Mouse (Mus musculus) embryo, embryonic 10 days (tissue): ENCODE data around the gene Klhl26.
A peak's percentile ranks its signal among the peaks of the same experiment; 100 is the strongest.

Source experiments
- DNase-seq: peaks from one replicate; pipeline ENCODE4 v3.0.0-alpha.2; 2015; ENCODE audit warnings: low spot score

The Klhl26 gene

DNA sequence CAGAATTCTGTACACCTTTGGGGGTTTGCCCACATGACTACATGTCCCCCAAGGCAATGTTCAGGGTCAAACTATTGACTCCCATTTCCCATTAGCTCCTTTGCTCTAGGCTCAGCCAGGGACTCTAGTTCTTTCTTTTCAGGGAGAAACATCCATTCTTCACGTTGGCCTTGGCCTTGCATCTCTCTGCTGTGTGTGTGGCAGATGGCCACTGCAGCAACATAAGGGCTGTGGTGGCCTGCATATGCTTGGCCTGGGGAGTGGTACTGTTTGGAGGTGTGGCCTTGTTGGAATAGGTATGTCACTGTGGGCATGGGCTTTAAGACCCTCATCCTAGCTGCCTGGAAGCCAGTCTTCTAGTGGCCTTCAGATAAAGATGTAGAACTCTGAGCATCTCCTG is 30.8 kb downstream of the Klhl26 start:
- no peak for DNase-seq

DNA sequence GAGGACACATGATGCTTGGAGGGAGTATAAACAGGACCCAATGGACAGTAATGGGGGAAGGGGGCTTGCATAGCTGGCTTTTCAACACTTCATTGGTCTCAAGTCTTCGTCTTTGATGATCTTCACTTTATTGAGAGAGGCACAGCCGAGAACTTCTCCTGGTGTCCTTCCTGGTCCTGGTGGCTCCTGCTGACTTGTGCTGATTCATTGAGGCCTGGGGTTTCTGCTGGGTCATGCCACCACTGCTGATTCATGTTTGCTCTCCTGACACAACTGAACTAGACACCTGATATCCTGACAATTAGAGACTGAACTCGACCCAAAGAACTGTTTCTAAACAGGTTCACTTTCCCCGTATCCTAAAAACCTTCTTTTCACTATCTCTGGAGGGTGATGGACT is 33.4 kb downstream of the Klhl26 start:
- no peak for DNase-seq

DNA sequence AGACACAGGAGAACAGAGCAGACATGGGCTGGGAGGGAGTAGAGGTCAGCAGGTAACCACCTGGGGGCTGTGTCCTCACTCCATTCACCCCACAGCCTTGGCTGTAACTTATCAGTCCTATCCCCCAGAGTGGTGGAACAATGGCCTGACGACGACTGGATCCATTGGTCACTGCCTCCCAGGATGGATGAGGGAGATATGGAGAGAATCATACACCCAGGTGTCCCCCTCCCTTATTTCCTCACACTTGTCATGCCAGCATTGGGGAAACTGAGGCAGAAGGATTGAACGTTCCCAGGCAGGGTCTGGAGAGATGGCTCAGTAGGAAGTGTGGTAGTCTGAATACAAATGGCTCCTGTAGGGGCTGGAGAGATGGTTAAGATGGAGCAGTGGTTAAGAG is 35.2 kb downstream of the Klhl26 start:
- no peak for DNase-seq

DNA sequence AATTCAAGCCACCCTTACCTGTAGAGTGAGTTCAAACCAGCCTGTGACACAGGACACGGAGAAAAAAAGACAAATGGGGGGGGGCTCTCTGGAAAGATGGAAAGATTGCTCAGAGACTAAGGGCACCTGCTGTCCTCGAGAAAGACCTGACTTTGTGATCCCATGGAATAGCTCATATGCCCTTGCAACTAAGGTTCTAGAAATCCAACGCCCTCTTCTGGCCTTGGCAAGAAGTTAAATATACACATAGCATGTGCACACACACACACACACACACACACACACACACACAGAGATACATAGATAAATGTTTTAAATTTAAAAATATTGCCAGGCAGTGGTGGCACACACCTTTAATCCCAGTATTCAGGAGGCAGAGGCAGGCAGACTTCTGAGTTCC is 36.5 kb downstream of the Klhl26 start:
- DNase-seq: no peak

DNA sequence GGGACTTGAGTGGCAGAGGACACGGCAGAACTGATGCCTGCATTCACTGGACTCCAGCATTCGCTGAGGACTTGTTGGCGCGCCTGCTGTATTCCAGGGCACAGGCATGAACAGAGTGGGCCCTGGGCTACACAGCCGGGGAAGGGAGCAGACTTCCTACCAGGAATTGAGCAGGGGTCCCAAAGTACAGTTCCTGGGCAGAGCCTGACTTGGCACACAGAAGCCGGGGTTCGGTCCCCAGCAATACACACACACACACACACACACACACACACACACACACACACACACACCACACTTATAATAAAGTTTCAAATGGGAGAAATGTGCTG is 37.0 kb downstream of the Klhl26 start:
- no peak for DNase-seq

DNA sequence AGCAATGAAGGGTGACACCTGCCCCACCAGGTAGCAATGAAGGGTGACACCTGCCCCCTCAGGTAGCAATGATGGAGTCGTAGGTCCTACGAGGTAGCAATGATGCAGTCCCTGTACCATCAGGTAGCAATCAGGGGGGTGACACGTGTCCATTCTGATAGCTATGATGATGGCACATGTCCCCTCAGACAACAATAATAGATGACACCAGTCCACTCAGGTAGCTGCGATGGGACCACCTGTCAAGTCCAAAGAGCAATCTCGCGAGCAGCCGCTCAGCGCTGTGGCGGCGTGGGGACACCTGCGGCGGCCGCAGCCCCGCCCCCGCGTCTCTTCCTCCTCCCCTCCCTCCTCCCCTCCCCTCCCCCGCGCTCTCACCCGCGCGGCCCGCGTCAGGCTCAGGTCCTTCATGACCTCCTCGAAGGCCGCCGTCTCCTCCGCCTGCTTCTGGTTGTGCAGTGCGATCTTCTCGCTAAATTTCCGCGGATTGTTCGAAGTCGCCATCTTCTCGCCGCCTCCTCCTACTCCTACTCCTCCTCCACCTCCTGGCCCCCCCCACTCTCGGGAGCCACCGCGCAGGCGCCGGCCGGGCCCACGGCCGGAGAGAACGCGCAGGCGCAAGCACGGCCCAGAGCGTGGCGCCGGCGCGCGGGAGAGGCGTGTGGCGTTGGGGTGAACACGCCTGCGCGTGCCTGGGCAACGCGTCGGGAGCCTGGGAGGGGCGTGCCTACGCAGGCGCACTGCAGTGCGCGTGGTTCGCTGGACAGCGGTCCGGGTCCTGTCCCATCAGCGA is 37.5 kb downstream of the Klhl26 start, which contains the start of gene Crtc1:
TSS of gene Crtc1 (minus strand) at position 525 of the 793 bp plus-strand sequence.
- DNase-seq: peak; percentile 98

DNA sequence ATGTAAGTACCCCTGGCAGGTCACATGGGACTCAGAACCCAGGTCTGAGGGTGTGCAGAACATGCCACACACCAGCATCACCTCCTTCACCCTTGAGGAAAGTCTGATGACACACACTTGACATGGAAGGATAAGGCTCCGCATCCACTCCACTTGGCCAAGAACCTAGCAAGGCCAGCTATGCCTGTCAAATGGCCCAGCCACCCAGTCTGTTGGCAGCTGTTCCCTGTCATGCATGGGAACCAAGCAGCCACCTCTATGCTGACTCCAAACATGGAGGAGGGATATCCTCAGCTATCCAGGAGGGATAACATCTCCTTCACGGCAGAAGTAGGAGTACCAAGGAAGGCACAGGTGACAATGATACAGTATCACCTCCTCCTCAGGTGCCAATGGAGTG is 38.3 kb downstream of the Klhl26 start:
- no peak for DNase-seq

DNA sequence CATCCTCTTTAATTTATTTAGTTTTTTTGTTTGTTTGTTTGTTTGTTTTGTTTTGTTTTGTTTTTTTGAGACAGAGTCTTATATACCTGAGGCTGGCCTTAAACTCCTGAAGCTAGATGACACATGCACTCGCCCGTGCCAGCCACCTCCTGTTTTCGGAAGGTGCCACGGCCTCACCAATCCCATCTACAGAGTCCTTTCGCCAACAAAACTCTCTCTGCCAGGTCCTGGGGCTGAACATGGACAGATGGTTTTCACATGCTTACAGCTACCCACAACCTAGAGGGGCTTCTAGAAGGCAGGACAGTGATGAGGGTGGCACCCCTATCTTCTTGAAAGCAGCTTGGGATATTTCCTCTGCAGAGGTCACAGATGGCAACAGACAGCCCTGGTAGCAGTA is 41.6 kb downstream of the Klhl26 start:
- no peak for DNase-seq

DNA sequence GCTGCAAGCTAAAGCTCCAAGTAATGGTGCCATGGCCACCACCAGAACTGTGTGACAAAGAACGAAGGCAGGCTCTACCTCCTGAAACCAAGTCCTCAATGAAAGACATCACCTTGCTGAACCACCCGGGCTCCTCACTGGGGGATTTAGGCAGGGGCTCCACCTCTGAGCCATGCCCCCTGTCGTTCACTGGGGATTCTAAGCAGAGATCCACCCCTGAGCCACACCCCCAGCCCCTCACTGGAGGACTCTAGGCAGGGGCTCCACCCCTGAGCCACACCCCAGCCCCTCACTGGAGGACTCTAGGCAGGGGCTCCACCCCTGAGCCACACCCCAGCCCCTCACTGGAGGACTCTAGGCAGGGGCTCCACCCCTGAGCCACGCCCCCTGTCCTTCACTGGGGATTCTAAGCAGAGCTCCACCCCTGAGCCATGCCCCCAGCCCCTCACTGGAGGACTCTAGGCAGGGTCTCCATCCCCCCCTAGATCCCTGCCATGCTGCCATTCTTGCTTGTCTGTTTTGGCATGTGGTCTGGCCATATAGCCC is 43.7 kb downstream of the Klhl26 start:
- no peak for DNase-seq

DNA sequence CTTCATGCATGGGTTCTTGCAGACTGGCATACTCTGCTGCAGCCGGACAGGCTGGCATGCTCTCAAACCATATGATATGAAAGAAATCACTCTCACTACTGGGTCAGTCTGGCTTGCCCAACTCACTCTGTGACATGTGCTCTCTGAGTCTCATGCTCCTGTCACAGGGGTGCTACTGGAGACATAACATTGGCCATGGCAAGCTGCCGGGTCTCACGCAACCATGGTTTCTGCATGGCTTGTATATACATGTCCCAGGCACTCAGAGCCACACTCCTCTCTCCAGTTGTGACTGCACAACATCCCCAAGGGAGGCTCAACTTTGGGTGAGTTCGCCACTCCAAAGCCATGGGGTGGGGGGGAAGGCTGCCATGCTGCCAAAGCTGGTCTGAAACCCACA is 45.6 kb downstream of the Klhl26 start:
- DNase-seq: no peak

DNA sequence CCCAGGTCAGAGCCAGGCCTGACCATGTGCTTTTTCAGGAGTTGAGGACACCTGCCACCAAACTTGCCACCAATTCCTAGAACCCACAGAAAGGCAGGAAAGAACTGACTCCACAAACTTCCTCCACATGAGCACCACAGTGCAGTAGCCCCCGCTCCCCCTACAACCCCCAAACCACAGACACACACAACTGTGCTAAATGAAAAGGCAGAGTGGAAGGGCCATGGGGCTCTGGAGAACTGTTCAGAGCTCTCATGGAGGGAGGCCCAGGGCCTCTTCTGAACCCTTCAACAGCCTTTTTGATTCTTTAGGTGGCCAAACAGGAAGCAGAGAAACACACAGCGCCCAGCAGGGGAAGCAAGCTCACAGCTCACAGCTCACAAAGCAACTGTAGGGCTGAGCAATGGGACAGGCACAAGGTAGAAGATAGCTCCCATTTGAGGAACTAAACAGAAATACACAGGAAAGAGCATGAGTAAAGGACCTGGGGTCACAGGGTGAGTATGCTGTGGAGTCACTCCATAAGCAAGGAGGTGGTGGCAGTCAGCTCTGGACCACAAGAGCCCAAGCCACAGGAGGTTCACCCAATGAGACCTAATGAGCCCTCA is 50.4 kb downstream of the Klhl26 start:
- no peak for DNase-seq

DNA sequence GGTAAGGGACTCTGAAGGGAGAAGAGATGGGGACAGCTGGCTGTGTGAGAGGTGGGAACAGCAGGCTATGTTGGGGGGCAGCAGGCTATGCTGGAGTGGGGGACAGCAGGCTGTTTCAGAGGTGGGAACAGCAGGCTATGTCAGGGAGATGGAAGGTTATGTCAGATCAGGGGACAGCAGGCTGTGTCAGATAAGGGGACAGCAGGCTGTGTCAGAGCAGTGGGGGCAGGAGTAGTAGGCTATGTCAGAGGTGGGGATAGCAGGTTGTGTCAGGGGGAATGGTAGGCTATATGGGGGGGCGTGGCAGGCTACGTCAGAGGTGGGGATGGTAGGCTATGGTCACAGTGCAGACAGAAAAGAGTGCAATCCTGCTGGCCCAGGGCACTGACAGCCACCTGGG is 54.0 kb downstream of the Klhl26 start:
- no peak for DNase-seq

DNA sequence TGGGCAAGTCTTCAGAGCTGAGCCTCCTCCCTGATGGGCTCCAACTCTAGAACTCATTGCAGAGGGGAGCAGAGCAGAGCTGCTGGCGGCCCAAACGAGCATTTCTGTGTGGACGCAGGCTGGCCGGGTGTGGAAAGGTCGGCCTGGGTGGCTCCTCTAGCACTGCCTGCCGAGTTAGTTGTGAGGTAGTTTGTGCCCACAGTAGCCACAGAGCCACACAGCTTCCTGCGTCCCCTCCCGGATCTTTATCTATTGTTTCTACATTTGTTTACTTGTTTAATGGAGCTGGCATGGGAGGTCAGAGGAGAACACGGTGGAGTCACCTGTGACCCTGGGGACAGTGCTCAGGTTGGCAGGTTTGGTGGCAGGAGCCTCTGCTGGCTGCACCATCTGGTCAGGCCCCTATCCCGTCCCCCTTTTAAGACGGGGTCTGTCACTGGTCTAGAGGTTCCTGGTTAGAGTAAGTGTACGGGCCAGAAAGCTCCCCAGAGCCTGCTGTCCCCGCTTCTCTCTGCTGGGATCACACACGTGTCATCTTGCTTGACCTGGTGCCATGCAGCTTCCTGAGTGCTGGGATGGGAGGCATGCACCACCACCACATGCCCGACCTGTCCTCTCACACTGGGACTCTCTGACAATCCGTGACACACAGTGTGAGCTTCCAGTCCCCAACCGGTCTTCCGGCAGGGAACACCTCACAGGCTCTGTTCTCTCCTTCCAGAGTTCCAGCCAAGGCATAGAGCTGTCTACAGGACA is 55.2 kb downstream of the Klhl26 start:
- DNase-seq: no peak

DNA sequence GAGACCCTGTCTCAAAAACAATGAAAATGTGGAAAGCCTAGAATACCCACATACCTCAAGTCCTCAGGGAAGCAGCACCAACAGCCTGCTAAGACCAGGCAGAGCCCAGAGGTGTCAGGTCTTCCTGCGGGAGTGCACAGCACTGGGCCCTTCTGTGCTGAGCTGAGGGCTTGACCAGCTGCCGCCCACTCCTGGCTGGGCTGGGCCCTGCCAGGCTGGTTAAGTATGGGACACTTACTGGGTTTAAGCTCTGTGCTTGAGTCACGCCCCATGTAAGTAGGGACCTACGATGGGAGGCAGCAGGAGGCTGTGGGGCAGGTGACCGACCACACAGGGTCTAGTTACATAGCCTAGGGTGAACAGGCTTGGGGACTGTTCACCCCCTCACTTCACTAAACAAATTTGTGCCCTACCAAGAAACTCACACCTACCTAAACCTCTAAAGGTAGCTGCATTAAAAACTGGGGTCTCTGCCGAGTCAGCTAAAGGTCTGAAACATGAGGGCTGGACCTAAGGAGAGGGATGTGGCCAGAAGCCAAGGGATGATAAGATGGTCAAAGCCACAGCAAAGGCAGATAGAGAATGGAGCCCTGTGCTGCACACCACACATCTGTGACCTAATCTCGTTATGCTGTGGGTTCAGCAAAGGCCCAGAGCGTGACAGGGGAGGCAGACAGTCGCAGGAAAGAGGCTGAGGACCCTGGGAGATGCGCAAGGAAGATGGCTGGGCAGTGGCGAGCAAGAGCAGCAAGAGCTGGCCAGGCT is 56.7 kb downstream of the Klhl26 start:
- DNase-seq: no peak

DNA sequence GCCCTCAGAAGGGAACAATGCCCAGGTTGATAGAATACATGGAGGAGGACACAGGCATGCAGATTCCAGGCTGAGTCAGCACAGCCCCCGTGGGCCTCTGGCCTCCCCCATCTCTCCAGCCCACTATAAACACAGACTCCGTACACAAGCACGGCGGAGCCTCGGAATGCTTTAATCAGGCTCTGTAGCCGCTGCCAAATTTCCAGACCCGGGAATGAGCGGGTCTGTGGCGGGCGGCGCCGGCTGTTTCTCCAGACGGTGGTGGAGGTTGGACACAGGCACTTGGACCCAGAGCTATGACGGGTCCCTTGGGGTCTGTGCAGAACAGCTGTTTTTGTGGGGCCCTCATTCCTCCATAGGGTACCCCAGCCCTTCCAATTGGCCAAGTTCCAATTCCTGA is 57.8 kb downstream of the Klhl26 start:
- no peak for DNase-seq

DNA sequence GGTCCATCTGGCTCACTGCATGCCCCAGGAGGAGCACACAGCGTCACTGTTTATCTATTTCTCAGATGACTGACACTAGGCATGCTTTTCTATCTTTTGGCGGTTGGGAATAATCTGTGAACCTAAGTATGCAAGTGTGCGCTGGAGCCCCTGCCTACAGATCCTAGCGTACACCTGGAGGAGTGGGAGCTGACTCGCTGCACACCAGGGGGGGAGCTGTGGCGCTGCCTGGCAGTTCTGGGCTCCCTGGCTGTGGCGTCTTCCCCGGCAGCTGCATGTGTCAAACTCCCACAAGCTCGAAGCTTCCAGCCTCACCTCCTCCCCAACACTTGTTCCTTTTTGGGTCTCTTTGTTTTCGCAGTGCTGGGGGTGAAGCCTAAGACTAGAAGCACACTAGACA is 58.9 kb downstream of the Klhl26 start:
- no peak for DNase-seq

DNA sequence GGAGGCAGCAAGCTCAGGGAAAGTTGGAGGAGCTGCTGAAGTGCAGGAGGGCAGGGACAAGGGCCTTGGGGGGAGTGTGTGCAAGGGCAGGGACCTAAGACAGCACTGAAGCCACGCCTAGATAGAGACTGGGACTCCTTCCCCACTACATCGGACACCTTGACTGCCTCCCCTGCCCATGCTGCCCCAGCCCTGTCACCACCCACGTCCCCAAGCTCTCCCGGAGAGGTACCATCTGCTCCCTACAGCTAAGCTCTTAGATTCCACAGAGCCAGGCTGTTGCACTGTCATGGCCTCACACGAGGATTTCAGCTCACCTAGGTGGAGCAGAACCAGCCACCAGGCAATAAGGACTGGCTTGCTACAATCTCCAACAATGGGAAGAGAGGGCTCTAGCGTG is 59.8 kb downstream of the Klhl26 start:
- no peak for DNase-seq

DNA sequence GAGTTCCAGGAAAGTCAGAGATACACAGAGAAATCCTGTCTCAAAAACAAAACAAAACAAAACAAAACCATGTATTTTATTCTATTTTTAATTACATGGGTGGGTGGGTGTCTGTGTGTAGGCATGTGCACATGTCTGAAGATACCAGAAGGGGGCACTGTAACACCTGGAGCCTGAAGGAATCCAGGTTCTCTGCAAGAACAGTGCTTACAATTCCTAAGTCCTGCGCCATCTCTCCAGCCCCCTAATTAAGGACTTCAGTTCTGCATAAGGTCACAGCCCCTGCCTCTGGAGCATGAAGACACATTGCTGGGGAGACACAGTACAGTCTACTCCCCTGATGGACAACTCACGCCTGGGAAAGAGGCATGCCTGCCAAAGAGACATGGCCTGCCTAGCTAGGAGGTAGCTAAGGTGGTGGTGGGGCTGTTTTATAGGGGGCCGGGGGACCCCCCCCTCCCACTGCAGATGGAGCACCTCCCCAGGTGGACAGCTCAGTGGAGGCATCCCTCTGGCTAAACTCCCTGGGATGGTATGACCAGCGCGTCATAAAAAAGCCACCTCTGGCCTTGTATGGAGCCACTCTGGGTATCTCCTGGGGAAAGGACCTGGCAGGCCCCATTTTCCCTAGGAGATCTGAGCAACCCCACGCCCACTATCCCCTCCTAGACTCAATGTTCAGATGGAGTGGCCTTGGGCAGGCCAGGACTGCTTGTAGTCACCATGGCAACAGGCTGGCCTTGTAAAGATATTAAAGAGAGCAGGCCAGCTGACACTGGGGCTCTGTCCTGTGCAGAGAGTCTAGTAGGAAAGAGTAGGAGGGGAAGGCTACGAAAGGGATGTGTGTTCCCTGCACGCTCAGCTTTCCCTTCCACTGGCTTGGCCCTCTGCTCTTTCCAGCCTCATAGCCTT is 61.0 kb downstream of the Klhl26 start:
- peak; percentile 72 for DNase-seq

DNA sequence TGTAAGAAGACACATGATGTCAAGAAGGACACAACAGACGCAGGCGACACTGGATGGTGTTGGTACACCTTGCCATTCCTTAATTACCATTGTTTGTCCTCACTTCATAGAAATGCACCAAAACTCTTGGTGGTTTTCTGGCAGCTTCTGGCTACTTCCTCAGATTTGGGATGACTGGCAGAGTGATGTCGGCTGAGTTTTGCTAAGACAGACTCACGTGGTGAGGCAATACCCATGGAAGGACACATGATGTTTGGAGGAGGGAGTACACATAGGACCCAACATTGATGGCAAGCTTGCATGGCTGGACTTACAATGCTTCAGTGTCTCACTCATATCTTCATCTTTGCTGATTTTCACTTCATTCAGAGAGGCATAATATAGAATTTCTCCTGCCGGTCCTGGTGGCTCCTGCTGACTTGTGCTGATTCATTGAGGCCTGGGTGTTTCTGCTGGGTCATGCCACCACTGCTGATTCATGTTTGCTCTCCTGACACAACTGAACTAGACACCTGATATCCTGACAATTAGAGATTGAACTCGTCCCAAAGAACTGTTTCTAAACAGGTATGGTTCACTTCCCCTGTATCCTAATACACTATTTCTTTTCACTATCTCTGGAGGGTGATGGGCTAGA is 62.3 kb downstream of the Klhl26 start:
- DNase-seq: no peak

DNA sequence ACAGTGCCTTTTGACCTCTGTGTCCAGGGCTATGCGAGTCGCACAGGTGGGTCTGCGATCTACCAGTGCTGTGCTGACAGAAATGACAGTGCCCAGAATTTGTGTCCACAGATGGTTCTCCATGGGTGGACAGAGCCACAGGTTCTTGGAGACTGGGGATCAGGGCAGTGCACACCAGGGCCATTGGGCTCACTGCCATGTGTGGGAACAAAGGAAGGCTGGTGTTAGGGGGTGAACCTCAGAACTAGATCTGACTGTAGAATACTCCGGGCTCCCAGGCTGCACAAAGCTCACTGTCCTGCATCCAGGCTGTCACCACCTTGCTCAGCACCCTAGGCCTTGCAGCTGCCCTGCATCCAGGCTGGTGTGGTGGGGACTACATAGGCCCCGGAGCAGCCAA is 66.5 kb downstream of the Klhl26 start:
- DNase-seq: no peak

DNA sequence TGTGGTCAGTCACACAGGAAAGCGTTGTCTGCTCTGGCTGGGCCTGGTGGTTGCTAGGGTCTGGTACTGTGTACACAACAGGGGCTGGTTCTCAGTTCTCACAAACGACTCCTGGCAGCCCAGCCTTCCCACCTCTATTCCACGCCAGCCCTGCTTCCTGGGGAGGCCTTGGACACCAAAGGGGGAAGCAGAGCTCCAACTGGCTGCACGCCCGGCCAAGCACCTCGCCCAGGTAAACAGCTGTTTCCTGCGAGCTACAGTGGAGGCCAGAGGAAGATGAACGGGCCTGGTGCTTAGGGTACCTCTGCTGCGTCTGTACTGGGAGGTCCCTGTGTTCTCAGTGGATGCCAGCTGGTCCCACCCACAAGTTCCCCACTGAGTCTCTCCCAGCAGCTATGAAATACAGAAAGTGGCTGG is 67.3 kb downstream of the Klhl26 start:
- no peak for DNase-seq
